1 mouse cellular context compared by ENCODE assay signal in the genomic region with DNA sequence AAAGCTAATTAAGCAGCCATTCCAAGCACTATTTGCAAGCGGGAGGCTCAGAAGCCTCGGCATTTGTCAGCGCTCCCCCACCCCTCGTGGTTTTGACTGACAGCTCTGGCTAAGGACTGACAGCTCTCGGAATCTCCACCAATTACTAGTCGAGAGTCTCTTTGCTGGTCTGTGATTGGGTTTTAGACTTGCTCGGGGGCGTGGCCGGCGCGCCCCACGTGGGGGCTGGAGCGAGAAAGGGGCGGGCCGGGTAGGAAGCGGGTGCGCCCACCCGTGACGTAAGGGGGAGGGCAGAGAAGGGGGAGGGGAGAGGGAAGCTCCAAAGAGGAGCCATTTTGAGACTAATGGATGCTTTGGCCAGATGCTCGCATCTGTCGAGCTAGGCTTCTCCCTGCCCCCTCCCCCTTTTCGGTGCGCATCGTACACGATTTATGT.
A peak's percentile ranks its signal among the peaks of the same experiment; 100 is the strongest.
TF ChIP-seq lines count a peak whose summit lies in the region.

No protein-coding gene starts in this region.

TF ChIP-seq in CH12.LX, 34 proteins besides CTCF, POLR2A, EP300 and RAD21 (continued from another document):
- TF ChIP-seq ETS1 (conservative IDR thresholded peaks at IDR 0.05; ENCODE audit: low read depth, low read length) (peak; percentile 43), ELF1 (IDR thresholded peaks at IDR 0.05; ENCODE audit: low read depth, low read length) (peak; percentile 65), SMC3 (IDR thresholded peaks at IDR 0.05; ENCODE audit: low read depth, low read length) (no peak), BHLHE40 (IDR thresholded peaks at IDR 0.05; ENCODE audit: low read depth, low read length) (peak; percentile 91), E2F4 (IDR thresholded peaks at IDR 0.05; ENCODE audit: insufficient replicate concordance, low read depth, low read length) (no peak), SIN3A (IDR thresholded peaks at IDR 0.05; ENCODE audit: low read length) (peak; percentile 35; the same call in 1 of the 2 replicates), HCFC1 (IDR thresholded peaks at IDR 0.05; ENCODE audit: low read depth, low read length) (peak; percentile 46; the same call in 1 of the 2 replicates), KAT2A (IDR thresholded peaks at IDR 0.05; ENCODE audit: insufficient replicate concordance, low read length) (no peak), MEF2A (IDR thresholded peaks at IDR 0.05; ENCODE audit: borderline replicate concordance, low read depth, low read length) (peak; percentile 25; the same call in 1 of the 2 replicates), NRF1 (IDR thresholded peaks at IDR 0.05; ENCODE audit: low read depth, low read length) (peak; percentile 50; the same call in 1 of the 2 replicates), PAX5 (IDR thresholded peaks at IDR 0.05; ENCODE audit: low read length) (no peak), MXI1 (IDR thresholded peaks at IDR 0.05; ENCODE audit: low read depth, low read length) (peak; percentile 33; the same call in 1 of the 2 replicates), CHD1 (IDR thresholded peaks at IDR 0.05; ENCODE audit: low read depth, low read length) (no peak), MAFK (IDR thresholded peaks at IDR 0.05; ENCODE audit: insufficient replicate concordance, low read length) (peak; percentile 51; the same call in 1 of the 2 replicates), TCF12 (IDR thresholded peaks at IDR 0.05; ENCODE audit: low read depth, low read length) (peak; percentile 74; the same call in 1 of the 2 replicates), MAX (IDR thresholded peaks at IDR 0.05; ENCODE audit: low read length) (peak; percentile 71), GABPA (IDR thresholded peaks at IDR 0.05; ENCODE audit: insufficient replicate concordance, low read depth, low read length) (no peak), IRF4 (IDR thresholded peaks at IDR 0.05; ENCODE audit: low read depth, low read length) (peak; percentile 52; the same call in 1 of the 2 replicates), ZC3H11A (IDR thresholded peaks at IDR 0.05; ENCODE audit: low read depth, low read length) (no peak)
